8 mouse cellular contexts compared by ENCODE assay signal in the genomic region with DNA sequence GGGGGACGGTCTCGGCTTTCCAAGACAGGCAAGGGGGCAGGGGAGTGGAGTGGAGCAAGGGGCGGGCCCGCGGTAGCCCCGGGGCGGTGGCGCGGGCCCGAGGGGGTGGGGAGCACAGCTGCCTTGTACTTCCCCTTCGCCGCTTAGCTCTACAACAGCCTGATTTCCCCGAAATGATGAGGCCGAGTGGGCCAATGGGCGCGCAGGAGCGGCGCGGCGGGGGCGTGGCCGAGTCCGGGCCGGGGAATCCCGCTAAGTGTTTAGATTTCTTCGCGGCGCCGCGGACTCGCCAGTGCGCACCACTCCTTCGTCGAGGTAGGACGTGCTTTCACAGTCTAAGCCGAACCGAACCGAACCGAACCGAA. TPM values are rescaled to one million over a fixed set of nuclear protein-coding genes. Genes with fewer than 3 reads are reported as not detected.
A peak's percentile ranks its signal among the peaks of the same experiment; 100 is the strongest.
DNase-seq lines count a peak whose midpoint lies in the region; ATAC-seq and TF ChIP-seq lines count a peak whose summit lies in the region.

A gene (plus strand): TSS at position 255 of the 365 bp plus-strand sequence.

- peak within 1 kb of the TSS; percentile 82 for H3K4me3 ChIP-seq in cortical plate, adult 2 months (ENCODE audit: insufficient read depth, low read length)
- H3K4me3 ChIP-seq in hindbrain, postnatal 0 days (ENCODE audit: low read length) = peak within 1 kb of the TSS; percentile 70
- H3K4me3 ChIP-seq in left cerebral cortex, adult 2 months = peak within 1 kb of the TSS; percentile 63
- peak within 1 kb of the TSS; percentile 93 for H3K4me3 ChIP-seq in macrophage (ENCODE audit: inconsistent target)

- no peaks in the 10 kb centered on the region for H3K27me3 ChIP-seq in hindbrain, postnatal 0 days (ENCODE audit: insufficient read depth, low read length)

- TF ChIP-seq POLR2A in cortical plate, adult 2 months (IDR thresholded peaks at IDR 0.05; ENCODE audit: extremely low read depth, insufficient read depth, low read length) = peak; percentile 70

- peak within 1 kb of the TSS; percentile 94 for H3K4me2 ChIP-seq in hindbrain, postnatal 0 days (ENCODE audit: low read depth, low read length)

- peak; percentile 87 to 91 for DNase-seq in gastrocnemius, adult 8-10 months (ENCODE audit: low spot score in 2 of 2)
- DNase-seq in hindbrain, postnatal 0 days (ENCODE audit: low spot score) = peak; percentile 88
- peak; percentile 85 for DNase-seq in left cerebral cortex, adult 2 months (ENCODE audit: extremely low spot score in 1 of 2, low spot score in 2 of 2)
- DNase-seq in right cerebral cortex, adult 18-20 months = peak; percentile 90
- DNase-seq in urinary bladder, postnatal 10 days (ENCODE audit: low spot score) = peak; percentile 75

- peak; percentile 88 for ATAC-seq in activated CD4-positive, CD25-positive, alpha-beta regulatory T cell, adult 4 months
- peak; percentile 89 for ATAC-seq in hindbrain, postnatal 0 days

- under 1% methylated on average over 38 of the region's 40 CpGs for WGBS in hindbrain, postnatal 0 days
- WGBS in macrophage (ENCODE audit: missing documents) = under 1% methylated on average over 34 of the region's 40 CpGs

- H3K4me1 ChIP-seq in cortical plate, adult 2 months (ENCODE audit: control insufficient read depth, insufficient read depth, low read length) = no peaks in the 10 kb centered on the region
- H3K4me1 ChIP-seq in hindbrain, postnatal 0 days (ENCODE audit: insufficient read depth, low read length) = no peaks in the 10 kb centered on the region

- no peaks in the 10 kb centered on the region for H3K36me3 ChIP-seq in hindbrain, postnatal 0 days (ENCODE audit: insufficient read depth, low read length)
- H3K36me3 ChIP-seq in macrophage (ENCODE audit: inconsistent target) = peaks cover 21% of the 10 kb centered on the region

- peak within 1 kb of the TSS; percentile 60 for H3K9ac ChIP-seq in hindbrain, postnatal 0 days (replicated peaks; ENCODE audit: low read length)

- intact Hi-C loops in left cerebral cortex, adult 2 months (cut with DNase I) = no loop called here

- no peaks in the 10 kb centered on the region for H3K9me3 ChIP-seq in hindbrain, postnatal 0 days (ENCODE audit: low read length)

- peaks cover 47% of the 10 kb centered on the region for H3K79me2 ChIP-seq in macrophage (ENCODE audit: inconsistent target)

- H3K27ac ChIP-seq in cortical plate, adult 2 months (ENCODE audit: insufficient read depth, low read length) = peak within 1 kb of the TSS; percentile 79
- peak within 1 kb of the TSS; percentile 69 for H3K27ac ChIP-seq in hindbrain, postnatal 0 days
- peak within 1 kb of the TSS; percentile 81 for H3K27ac ChIP-seq in left cerebral cortex, adult 2 months
- peak within 1 kb of the TSS; percentile 72 for H3K27ac ChIP-seq in macrophage

- TF ChIP-seq CTCF in cortical plate, adult 2 months (IDR thresholded peaks at IDR 0.05; ENCODE audit: extremely low read depth, insufficient read depth, low read length) = no peak
- no peak for TF ChIP-seq CTCF in hindbrain, postnatal 0 days (IDR thresholded peaks at IDR 0.05; ENCODE audit: low read depth)
- no peak for TF ChIP-seq CTCF in left cerebral cortex, adult 2 months (IDR thresholded peaks at IDR 0.05)

RNA-seq across cellular contexts. Expression of the gene that starts here (rescaled TPM):
- polyA plus RNA-seq in activated CD4-positive, CD25-positive, alpha-beta regulatory T cell, adult 4 months (2017; shearing (Covaris generic)) = 100 to 1,000 TPM; 236 to 307 TPM
- 10.9 and 13.8 TPM in 2 replicates for polyA plus RNA-seq in cortical plate, adult 2 months (2012; rRNA removed)
- 1 to 10 TPM; 3.2 to 5.8 (median 4.4) TPM for total RNA-seq in gastrocnemius, adult 8-10 months (2022)
- total RNA-seq in hindbrain, postnatal 0 days (2014; rRNA removed) = 3.3 and 8.5 TPM in 2 replicates
- polyA plus RNA-seq in hindbrain, postnatal 0 days (2015; fragmentation: Nextera tagmentation; extraction: Ambion mirVana) = 3.7 and 4.4 TPM in 2 replicates
- total RNA-seq in left cerebral cortex, adult 2 months (2021) = 1 to 10 TPM; 6.6 to 8.2 TPM
- 1,000 to 10,000 TPM in 16 of 26 experiments, 100 to 1,000 TPM in 10; 182 to 4,122 (median 1,484) TPM for total RNA-seq in macrophage (2018; cell fraction: chromatin; rRNA removed)
- total RNA-seq in macrophage (2018; cell fraction: cytosol; rRNA removed) = 1,000 to 10,000 TPM in 3 of 26 experiments, 100 to 1,000 TPM in 20, 10 to 100 TPM in 3; 70.8 to 1,263 (median 454) TPM
- total RNA-seq in macrophage (2018; cell fraction: nucleus; rRNA removed) = 1,000 to 10,000 TPM in 16 of 26 experiments, 100 to 1,000 TPM in 10; 125 to 4,136 (median 1,548) TPM
- 39.6 to 162 TPM (median 77.3 TPM) in 3 replicates for polyA plus RNA-seq in macrophage (2018)

Comparison
In these comparisons a context has a peak if more than half of its experiments do, and no peak if none do; other contexts are left out.
1. Peak in every context shown above with its lines: DNase-seq, ATAC-seq, H3K4me3 ChIP-seq and H3K27ac ChIP-seq.